Mouse (Mus musculus): Measurements from ENCODE around the gene Cpxm1. TPM values are rescaled to one million over a fixed set of nuclear protein-coding genes. Genes with fewer than 3 reads are reported as not detected.
"Not testable (repeated sequence)": the region's sequence is repeated elsewhere in the genome, so short reads cannot be mapped to it uniquely, and the experiment has no call there.

The Cpxm1 gene
- polyA plus RNA-seq, 1 experiment: 34.3 TPM

DNA sequence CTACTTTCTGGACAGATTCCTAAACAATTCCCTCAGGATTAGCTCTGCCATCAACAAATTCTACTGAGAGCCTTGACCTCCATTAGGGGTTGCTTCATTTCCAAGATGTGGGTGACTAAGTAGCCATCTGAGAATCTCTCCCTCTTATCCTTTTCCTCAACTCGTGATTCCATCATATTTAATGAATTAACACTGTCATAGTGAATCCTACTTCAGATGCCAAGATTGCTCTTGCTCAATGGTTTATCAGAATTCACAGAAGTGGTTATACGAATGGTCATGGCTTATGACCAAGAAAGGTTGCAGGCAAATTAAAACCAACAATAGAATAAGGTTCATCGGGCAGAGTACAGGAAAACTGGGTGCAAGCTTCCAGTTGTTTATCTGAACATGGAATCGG lies 4.5 kb upstream of the Cpxm1 start:
- no peak for DNase-seq (ENCODE audit: low read depth)

- DNase-seq (ENCODE audit: low read depth): no peak
Measured at GRCm38 (mm10) chr2:130400046-130400445, 2.7 kb upstream of the Cpxm1 start.

DNA sequence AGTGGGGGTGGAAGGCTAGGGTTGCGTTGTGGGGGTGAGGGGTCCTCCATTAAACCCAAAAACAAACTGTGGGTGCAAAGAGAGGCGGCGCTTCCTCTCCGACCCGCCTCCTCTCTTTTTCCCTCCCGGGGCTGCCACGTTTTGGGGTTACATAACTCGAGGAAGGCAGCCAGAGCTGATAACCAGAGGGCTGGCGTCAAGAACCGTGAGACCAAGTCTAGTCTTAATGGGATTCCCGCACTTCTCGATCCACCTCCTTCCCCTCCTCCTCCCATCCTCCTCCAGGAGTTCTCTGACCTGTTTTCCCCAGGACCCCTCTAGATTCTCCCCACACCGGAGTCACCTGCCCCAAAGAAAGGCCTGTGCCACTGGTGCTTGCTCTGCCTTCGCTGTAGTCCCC lies 717 bp upstream of the Cpxm1 start:
- DNase-seq (ENCODE audit: low read depth): no peak

DNA sequence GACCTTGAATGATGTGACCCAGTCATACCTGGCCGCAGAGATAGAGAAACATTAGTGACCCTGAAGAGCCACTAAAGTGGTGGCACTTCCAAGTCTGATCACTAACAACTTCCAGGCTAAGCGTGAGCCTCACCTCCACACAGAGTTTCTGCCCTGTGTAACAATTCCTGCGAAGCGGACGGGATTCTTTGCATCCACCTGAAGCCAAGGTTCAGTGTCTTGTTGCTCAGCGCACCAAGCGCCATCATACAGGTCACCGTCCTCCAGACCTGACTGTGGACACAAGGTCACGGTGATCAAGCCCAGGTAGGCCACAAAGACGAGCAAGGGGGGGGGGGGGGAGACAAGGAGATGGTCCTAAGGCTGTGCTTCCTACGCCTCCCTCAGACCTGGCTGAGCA lies 1.7 kb downstream of the Cpxm1 start:
- no peak for DNase-seq (ENCODE audit: low read depth)

DNA sequence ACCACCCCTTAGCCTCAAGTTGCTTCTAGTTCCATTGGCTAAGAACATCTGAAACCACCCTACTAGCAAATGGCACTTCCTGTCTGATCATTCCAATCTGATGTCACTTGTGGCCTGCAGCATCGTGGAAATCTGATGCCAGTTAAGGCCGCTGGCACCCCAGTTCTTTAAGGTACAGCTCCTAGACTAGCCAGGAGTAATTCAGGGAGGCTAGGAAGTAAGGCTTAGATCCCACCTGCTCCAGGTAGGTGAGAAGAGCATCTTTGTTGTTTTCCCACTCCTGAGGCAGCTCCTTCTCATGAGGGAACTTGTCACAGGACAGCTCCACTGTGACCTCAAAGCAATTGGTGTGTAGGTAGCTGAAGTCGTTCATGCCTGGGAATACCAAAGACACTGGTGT lies 4.5 kb downstream of the Cpxm1 start:
- DNase-seq (ENCODE audit: low read depth): no peak

GRCm38 (mm10) chr2:130390993-130391625 lies 6.3 kb downstream of the Cpxm1 start:
- DNase-seq (ENCODE audit: low read depth): no peak

- no peak for DNase-seq (ENCODE audit: low read depth)
Measured at GRCm38 (mm10) chr2:130388796-130389195, 8.6 kb downstream of the Cpxm1 start.

DNA sequence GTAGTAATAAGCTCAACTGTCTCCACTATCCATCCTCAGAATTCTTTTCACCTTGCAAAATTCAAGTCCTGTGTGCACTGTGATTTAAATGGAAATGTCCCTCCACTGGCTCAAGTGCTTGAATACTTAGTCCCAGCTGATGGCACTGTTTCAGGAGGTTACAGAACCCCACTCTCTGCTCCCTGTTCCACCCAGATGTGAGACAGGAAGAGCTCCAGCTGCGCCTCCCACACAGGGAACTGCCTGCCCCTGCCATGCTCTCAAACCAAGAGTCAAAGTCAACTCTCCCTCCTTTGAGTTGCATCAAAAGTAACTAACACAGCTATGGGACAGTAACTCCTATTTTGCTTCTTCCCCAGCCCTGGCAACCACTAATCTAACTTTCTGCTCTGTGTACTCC lies 11.2 kb downstream of the Cpxm1 start:
- no peak for DNase-seq (ENCODE audit: low read depth)

- no peak for DNase-seq (ENCODE audit: low read depth)
Measured at GRCm38 (mm10) chr2:130383895-130384294, 13.5 kb downstream of the Cpxm1 start.

- no peak for DNase-seq (ENCODE audit: low read depth)
Measured at GRCm38 (mm10) chr2:130383205-130383604, 14.2 kb downstream of the Cpxm1 start.

DNA sequence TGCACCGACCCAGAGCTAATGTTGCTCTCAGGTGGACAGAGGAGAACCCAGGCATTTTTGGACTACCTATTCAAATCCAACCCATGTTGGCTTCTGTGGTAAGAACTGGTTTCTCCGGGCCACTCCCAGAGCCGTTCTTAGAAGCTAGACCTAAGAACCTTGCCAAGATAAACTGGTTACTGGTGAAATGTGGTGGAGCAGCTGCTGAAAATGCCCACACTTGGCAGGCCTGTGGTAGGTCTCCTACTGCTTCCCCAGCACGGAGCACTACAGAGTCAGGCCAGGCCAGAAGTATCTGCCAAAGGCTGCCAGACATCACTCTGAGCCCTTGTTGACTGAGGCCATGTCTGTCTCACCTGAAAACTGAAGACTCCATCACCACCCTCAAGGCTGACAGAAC lies 22.4 kb downstream of the Cpxm1 start:
- peak; percentile 69 for DNase-seq (ENCODE audit: low read depth)

- DNase-seq (ENCODE audit: low read depth): not testable (repeated sequence)
Measured at GRCm38 (mm10) chr2:130373026-130373425, 24.3 kb downstream of the Cpxm1 start.

- DNase-seq (ENCODE audit: low read depth): peak; percentile 66
Measured at GRCm38 (mm10) chr2:130367386-130367785, 30.0 kb downstream of the Cpxm1 start.

DNA sequence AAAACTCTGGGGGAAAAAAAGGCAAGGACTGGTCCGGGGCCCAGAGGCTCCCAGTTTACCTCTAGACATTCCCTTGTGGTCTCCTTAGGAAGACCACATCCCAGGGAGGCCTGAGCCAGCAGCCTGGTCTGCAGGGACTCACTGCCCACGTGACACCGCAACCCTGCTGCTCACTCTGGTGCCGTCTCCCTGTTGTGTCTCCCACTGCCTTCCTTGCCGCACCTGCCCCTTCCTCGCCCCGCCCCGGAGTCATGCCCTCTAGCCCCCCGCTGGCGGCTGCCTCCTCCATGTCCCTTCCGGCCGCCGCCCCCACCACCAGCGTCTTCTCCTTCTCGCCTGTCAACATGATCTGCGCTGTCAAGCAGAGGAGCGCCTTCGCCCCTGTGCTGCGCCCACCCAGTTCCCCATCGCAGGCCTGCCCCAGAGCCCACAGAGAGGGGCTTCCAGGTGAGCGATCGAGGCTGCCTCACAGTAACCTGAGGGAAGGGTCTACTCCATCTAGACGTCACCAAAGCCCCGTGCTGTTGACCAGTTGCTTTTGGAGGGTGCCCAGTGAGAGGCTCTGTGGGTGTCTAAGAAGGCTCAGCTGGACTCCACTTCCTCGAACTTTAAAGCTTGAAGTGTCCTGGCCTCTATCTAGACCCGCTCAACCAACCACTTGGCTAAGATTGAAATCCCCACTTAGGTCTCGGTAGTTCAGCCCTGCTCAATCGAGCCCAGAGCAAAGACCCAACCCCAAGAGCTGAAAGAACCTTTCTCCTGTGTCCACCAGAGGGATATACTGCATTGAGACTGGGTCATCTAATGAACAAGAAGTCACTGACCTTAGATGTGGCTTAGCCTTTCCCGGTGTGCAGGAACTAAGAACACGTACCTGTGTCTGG lies 31.9 kb downstream of the Cpxm1 start:
- DNase-seq (ENCODE audit: low read depth): no peak

DNA sequence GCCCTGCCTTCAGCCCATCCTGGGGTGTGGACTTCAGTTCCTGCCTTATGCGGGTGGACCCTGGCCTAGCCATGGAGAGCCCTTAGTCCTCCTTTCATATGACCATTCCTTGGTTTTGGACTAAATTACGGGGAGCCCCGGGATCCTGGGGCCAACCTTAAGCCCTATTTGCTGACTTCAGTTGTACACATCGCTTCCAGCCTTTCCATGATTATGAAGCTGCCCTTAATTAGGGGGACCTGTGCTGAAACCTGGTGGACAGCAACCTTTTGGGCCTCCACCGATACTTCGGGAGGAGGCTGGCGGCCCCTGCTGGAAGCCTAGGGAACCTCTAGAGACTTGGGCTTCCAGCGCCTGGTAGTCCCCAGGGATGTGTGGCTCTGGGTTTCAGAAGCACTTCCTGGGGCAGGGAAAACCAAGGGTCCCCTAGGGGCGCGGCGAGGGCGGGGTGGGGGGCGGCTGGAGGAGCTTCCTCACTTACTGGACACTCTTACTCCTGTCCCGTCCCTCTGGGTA lies 34.8 kb downstream of the Cpxm1 start:
- no peak for DNase-seq (ENCODE audit: low read depth)

DNA sequence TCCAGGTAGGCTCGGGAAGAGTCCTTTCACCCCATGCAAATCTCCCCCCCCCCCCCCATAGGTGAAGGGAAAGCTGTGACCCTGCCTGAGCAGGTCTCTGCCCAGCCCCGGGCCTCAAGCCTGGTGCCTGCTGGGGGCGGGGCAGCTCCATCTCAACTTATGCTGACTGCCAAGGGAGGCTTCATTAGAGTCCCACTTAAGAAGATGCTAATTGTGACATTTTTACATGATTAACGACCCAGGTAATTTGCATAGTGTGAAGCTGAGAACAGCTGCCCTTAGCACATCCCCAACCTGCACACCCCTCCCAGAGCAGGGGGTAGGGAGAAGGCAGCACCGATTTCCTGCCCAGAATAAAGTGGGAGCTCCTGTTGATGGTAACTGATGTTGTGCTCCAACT lies 38.5 kb downstream of the Cpxm1 start:
- DNase-seq (ENCODE audit: low read depth): no peak

DNA sequence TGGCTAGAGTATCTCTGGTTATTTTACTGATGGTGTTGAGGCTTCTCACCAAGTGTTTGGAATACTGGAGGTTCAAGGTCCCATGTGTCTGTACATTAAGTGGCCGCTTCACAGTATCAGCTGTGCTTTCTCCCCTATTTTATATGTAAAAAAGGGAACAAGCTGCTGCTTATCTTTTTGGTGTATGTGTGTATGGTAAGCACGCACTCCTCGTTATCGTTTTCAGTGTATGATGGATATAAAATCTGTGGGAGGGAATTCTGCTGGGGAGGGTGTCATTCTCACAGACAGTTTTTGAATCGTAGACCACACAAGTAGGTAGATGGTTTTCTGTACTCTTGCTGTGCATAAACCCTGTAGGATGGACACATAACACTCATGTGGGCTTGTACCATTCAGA lies 39.8 kb downstream of the Cpxm1 start:
- DNase-seq (ENCODE audit: low read depth): no peak

GRCm38 (mm10) chr2:130353889-130354288 lies 43.5 kb downstream of the Cpxm1 start:
- DNase-seq (ENCODE audit: low read depth): no peak

DNA sequence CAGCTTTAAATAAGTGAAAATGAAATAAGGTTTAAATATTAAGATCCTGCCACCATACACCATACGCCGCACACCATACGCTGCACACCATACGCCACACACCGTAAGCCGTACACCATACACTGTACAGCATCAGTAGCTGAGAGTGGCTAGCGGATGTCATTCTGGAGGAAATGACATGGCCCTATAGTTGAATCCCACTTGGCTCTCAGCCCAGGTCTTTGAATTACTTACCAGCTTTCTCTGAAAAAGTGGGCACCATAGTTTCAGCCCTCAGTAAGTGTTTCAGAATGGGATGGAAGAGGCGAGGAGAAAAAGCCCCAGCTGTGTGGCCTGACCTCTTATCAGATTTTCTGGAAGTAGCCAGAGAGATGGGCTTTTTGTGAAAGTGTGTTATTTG lies 44.0 kb downstream of the Cpxm1 start:
- DNase-seq (ENCODE audit: low read depth): no peak

DNA sequence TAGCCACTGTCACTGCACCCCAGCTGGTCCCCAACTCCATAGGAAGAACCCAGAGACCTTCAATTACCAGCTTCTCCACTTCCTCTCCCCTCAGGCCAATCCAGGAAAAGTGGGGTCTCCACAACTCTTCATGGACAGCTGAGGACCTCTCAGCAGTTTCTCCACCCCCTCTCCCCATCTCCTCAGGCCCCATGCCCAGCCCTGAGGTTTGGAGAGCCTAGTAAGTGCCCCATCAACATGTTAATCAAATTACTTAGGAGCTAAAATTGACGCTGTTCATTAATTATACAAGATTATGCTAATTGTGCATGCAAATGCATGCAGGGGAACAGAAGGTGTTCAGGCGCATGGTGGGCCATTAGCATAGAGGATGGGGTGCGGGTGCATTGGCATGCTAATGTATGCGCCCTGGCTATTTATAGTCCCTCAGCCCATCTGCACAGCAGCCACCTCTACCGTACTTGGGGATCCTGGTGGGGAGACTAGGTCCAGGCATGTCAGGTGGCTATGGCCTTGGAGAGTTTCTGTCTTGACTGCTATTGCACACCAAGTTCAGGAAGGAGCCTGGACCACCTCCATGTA lies 45.5 kb downstream of the Cpxm1 start:
- DNase-seq (ENCODE audit: low read depth): no peak

GRCm38 (mm10) chr2:130350376-130350775 lies 47.0 kb downstream of the Cpxm1 start:
- no peak for DNase-seq (ENCODE audit: low read depth)

- no peak for DNase-seq (ENCODE audit: low read depth)
Measured at GRCm38 (mm10) chr2:130341220-130341580, 56.2 kb downstream of the Cpxm1 start.
